Mouse (Mus musculus): Measurements from ENCODE around the gene Olfr1105. TPM values are rescaled to one million over a fixed set of nuclear protein-coding genes. Genes with fewer than 3 reads are reported as not detected.

The Olfr1105 gene
- not detected in 2 replicates for total RNA-seq (2012; rRNA removed)
- not detected in 2 replicates for total RNA-seq (2014; rRNA removed)
- not detected in 2 replicates for polyA plus RNA-seq (2012; ENCODE audit: insufficient read length, low read depth)

- in situ Hi-C loops (cut with MboI; ENCODE audit: low pct_ligation_motif_present, low pct_unique_long_range_greater_than_20kb, low sequenced_read_pairs) (no loop called here), dilution Hi-C loops (cut with MboI; ENCODE audit: extremely low pct_ligation_motif_present, extremely low pct_unique_long_range_greater_than_20kb, low sequenced_read_pairs) (no loop called here)
- H3K27me3 ChIP-seq (replicated peaks) = no peaks in the 10 kb centered on the region
- H3K9me3 ChIP-seq (replicated peaks; ENCODE audit: low read length) = peaks cover 26% of the 10 kb centered on the region
- TF ChIP-seq NELFE (IDR thresholded peaks at IDR 0.05; ENCODE audit: low read depth, low read length) (no peak), POLR2AphosphoS2 (IDR thresholded peaks at IDR 0.05; ENCODE audit: low read depth, low read length) (no peak)
- no peaks in the 10 kb centered on the region for H3K79me2 ChIP-seq (replicated peaks; ENCODE audit: control insufficient read depth, extremely low read depth, insufficient read depth, poor library complexity, severe bottlenecking)
- no peaks in the 10 kb centered on the region for H3K36me3 ChIP-seq (replicated peaks in 1 of 2; ENCODE audit: control insufficient read depth in 1 of 2, insufficient read depth in 1 of 2, low read length in 1 of 2)
- no peak within 1 kb of the TSS for H3K4me3 ChIP-seq (replicated peaks in 1 of 3; ENCODE audit: low read depth in 2 of 3, low read length in 2 of 3, poor library complexity in 1 of 3)
- H3K9ac ChIP-seq (ENCODE audit: insufficient read depth, low read depth) = no peak within 1 kb of the TSS
- no peak within 1 kb of the TSS for H3K4me2 ChIP-seq (ENCODE audit: insufficient read depth, low read depth, poor library complexity, severe bottlenecking)
- DNase-seq (ENCODE audit: extremely low read depth) = no peak
- H3K4me1 ChIP-seq (ENCODE audit: control insufficient read depth in 1 of 2, insufficient read depth in 2 of 2) = no peaks in the 10 kb centered on the region
- no peak within 1 kb of the TSS for H3K27ac ChIP-seq (ENCODE audit: insufficient read depth, low read depth)
These were observed at the start of gene Olfr1105 for GRCm38 (mm10) chr2:87036431-87036830. Gene Olfr1105 (minus strand): TSS chr2:87036531.

DNA sequence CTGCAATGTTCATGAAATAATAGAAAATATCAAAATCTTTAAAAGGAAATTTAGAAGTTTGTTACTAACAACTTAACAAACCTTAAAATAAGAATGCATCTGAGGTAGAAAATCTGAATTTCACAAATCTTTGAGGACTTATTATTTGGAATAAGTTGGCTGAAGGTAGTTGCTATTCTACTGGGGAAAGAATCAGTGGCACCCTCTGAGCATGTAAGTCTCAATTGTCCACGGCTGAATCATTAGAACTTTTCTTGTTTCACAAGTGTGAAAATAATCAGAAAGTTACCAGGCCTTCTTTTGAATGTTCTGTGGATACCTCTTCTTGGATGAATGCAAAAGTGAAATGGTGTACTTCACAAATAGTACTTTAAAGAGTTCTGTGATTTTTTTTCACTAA is 39.4 kb upstream of the Olfr1105 start, which contains the start of gene Olfr1107:
Olfr1107 (minus strand) TSS at position 101 of the 400 bp plus-strand sequence.
- Histone ChIP-seq H3K4me2 (ENCODE audit: insufficient read depth, low read depth, poor library complexity, severe bottlenecking) (no peak within 1 kb of the TSS), H3K27ac (ENCODE audit: insufficient read depth, low read depth) (no peak within 1 kb of the TSS), H3K9ac (ENCODE audit: insufficient read depth, low read depth) (no peak within 1 kb of the TSS), H3K79me2 (replicated peaks; ENCODE audit: control insufficient read depth, extremely low read depth, insufficient read depth, poor library complexity, severe bottlenecking) (no peaks in the 10 kb centered on the region), H3K36me3 (replicated peaks in 1 of 2; ENCODE audit: control insufficient read depth in 1 of 2, insufficient read depth in 1 of 2, low read length in 1 of 2) (no peaks in the 10 kb centered on the region), H3K4me1 (ENCODE audit: control insufficient read depth in 1 of 2, insufficient read depth in 2 of 2) (no peaks in the 10 kb centered on the region), H3K4me3 (replicated peaks in 1 of 3; ENCODE audit: low read depth in 2 of 3, low read length in 2 of 3, poor library complexity in 1 of 3) (no peak within 1 kb of the TSS), H3K9me3 (replicated peaks; ENCODE audit: low read length) (peaks cover 7% of the 10 kb centered on the region), H3K27me3 (replicated peaks) (no peaks in the 10 kb centered on the region)
- TF ChIP-seq KAT2A (IDR thresholded peaks at IDR 0.05; ENCODE audit: insufficient replicate concordance, low read length) (no peak), ETS1 (conservative IDR thresholded peaks at IDR 0.05; ENCODE audit: low read depth, low read length) (no peak), ELF1 (IDR thresholded peaks at IDR 0.05; ENCODE audit: low read depth, low read length) (no peak), RCOR1 (conservative IDR thresholded peaks at IDR 0.05; ENCODE audit: low read depth, low read length) (no peak), MYC (IDR thresholded peaks at IDR 0.05; ENCODE audit: low read depth, low read length) (no peak), GABPA (IDR thresholded peaks at IDR 0.05; ENCODE audit: insufficient replicate concordance, low read depth, low read length) (no peak), POLR2AphosphoS2 (IDR thresholded peaks at IDR 0.05; ENCODE audit: low read depth, low read length) (no peak), CTCF (conservative IDR thresholded peaks at IDR 0.05 in 1 of 2, IDR thresholded peaks at IDR 0.05 in 1 of 2; ENCODE audit: low read depth in 2 of 2, low read length in 2 of 2) (no peak), JUND (conservative IDR thresholded peaks at IDR 0.05; ENCODE audit: low read depth, low read length) (no peak), ZNF384 (IDR thresholded peaks at IDR 0.05; ENCODE audit: low read depth, low read length) (no peak), TBP (conservative IDR thresholded peaks at IDR 0.05; ENCODE audit: low read depth, low read length) (no peak), MXI1 (IDR thresholded peaks at IDR 0.05; ENCODE audit: low read depth, low read length) (no peak), MAFK (IDR thresholded peaks at IDR 0.05; ENCODE audit: insufficient replicate concordance, low read length) (no peak), BHLHE40 (IDR thresholded peaks at IDR 0.05; ENCODE audit: low read depth, low read length) (no peak), CHD2 (IDR thresholded peaks at IDR 0.05; ENCODE audit: low read length) (no peak), HCFC1 (IDR thresholded peaks at IDR 0.05; ENCODE audit: low read depth, low read length) (no peak)
- dilution Hi-C loops (cut with MboI; ENCODE audit: extremely low pct_ligation_motif_present, extremely low pct_unique_long_range_greater_than_20kb, low sequenced_read_pairs) (no loop called here), in situ Hi-C loops (cut with MboI; ENCODE audit: low pct_ligation_motif_present, low pct_unique_long_range_greater_than_20kb, low sequenced_read_pairs) (no loop called here)
- no peak for DNase-seq (ENCODE audit: extremely low read depth)
